Mouse (Mus musculus) adrenal gland, adult 18-20 months (tissue): Measurements from ENCODE around the gene Pdk2. TPM values are rescaled to one million over a fixed set of nuclear protein-coding genes. Genes with fewer than 3 reads are reported as not detected.

Source experiments
- DNase-seq, 2 experiments: peaks; one replicate each; pipeline ENCODE4 v3.0.0; 2021 to 2022; ENCODE audit warnings: low spot score in 2 of 2
- total RNA-seq, 2 experiments: library from RNA; stranded (reverse); gene quantifications; 1 replicate in 1 of 2; 2 replicates in 1 of 2; pipeline ENCODE4 v1.2.3; 2021

Gene Pdk2
- total RNA-seq, 2 experiments from 2014 or later, result 84.1 to 111 TPM

- DNase-seq, result no peak
These were observed 36.3 kb downstream of the Pdk2 start for GRCm38 (mm10) chr11:95004937-95005198.

- peak in 1 of 2 experiments; percentile 21 for DNase-seq
These were observed 36.8 kb downstream of the Pdk2 start for GRCm38 (mm10) chr11:95004136-95004936.

GRCm38 (mm10) chr11:95002705-95003104 is 38.4 kb downstream of the Pdk2 start:
- DNase-seq, result peak in 1 of 2 experiments; percentile 19

GRCm38 (mm10) chr11:95001584-95002347 is 39.4 kb downstream of the Pdk2 start:
- DNase-seq, result peak in 1 of 2 experiments; percentile 28

- DNase-seq, result peak; percentile 71
These were observed 40.1 kb downstream of the Pdk2 start for GRCm38 (mm10) chr11:95001058-95001457.

- peak; percentile 39 to 45 for DNase-seq
These were observed 40.6 kb downstream of the Pdk2 start for GRCm38 (mm10) chr11:95000548-95000947.

GRCm38 (mm10) chr11:95000128-95000527 is 41.0 kb downstream of the Pdk2 start:
- peak in 1 of 2 experiments; percentile 22 for DNase-seq

GRCm38 (mm10) chr11:94998041-94998531 is 43.1 kb downstream of the Pdk2 start:
- DNase-seq, result peak in 1 of 2 experiments; percentile 28

GRCm38 (mm10) chr11:94997596-94997995 is 43.6 kb downstream of the Pdk2 start:
- peak in 1 of 2 experiments; percentile 19 for DNase-seq

GRCm38 (mm10) chr11:94996984-94997383 is 44.2 kb downstream of the Pdk2 start:
- DNase-seq, result no peak

- DNase-seq, result no peak
These were observed 45.1 kb downstream of the Pdk2 start for GRCm38 (mm10) chr11:94996101-94996500.

- DNase-seq, result peak in 1 of 2 experiments; percentile 27
These were observed 46.0 kb downstream of the Pdk2 start for GRCm38 (mm10) chr11:94994947-94995772.

GRCm38 (mm10) chr11:94994208-94994814 is 46.8 kb downstream of the Pdk2 start:
- peak in 1 of 2 experiments; percentile 24 for DNase-seq

GRCm38 (mm10) chr11:94992754-94993606 is 48.2 kb downstream of the Pdk2 start:
- peak; percentile 59 for DNase-seq

- DNase-seq, result peak in 1 of 2 experiments; percentile 54
These were observed 48.7 kb downstream of the Pdk2 start for GRCm38 (mm10) chr11:94992480-94992753.

GRCm38 (mm10) chr11:94991641-94992479 is 49.3 kb downstream of the Pdk2 start:
- peak; percentile 66 for DNase-seq

GRCm38 (mm10) chr11:94990749-94991577 is 50.2 kb downstream of the Pdk2 start, which contains the start of gene Ppp1r9b:
Gene Ppp1r9b (plus strand): TSS chr11:94991035.
- peak; percentile 95 to 96 for DNase-seq

GRCm38 (mm10) chr11:94990102-94990748 is 50.9 kb downstream of the Pdk2 start:
- DNase-seq, result no peak
